Mouse (Mus musculus) embryonic facial prominence, embryonic 11.5 days (tissue): ENCODE measurements around the gene Tmprss2. TPM values are rescaled to one million over a fixed set of nuclear protein-coding genes. Genes with fewer than 3 reads are reported as not detected.

Source experiments
- ATAC-seq: fragments of 200-750 bp; cut with Nextera tagmentation; replicated peaks from 2 replicates; pipeline ENCODE4 v1.8.0; 2017; ENCODE audit warnings: low read depth; ENCODE audit not compliant: insufficient number of reproducible peaks, low FRiP score, low TSS enrichment
- DNase-seq: peaks from one replicate; pipeline ENCODE4 v3.0.0-alpha.2; 2015; ENCODE audit warnings: low spot score
- H3K27ac ChIP-seq: fragments of 300-500 bp; sonication (generic); replicated peaks from 2 replicates; pipeline ENCODE4 v1.5.1; 2014; ENCODE audit warnings: mild to moderate bottlenecking, low read depth, low read length, control low read depth
- H3K27me3 ChIP-seq: fragments of 300-500 bp; sonication (generic); 2 replicates; pipeline ENCODE4 v1.6.1; 2014; ENCODE audit warnings: mild to moderate bottlenecking, low read length, moderate library complexity, mixed read lengths; ENCODE audit not compliant: control insufficient read depth, insufficient read depth
- H3K36me3 ChIP-seq: fragments of 300-500 bp; sonication (generic); replicated peaks from 2 replicates; pipeline ENCODE4 v1.6.1; 2014; ENCODE audit warnings: low read depth, mild to moderate bottlenecking, low read length, moderate library complexity, mixed read lengths; ENCODE audit not compliant: control insufficient read depth, insufficient read depth
- H3K4me1 ChIP-seq: fragments of 300-500 bp; sonication (generic); 2 replicates; pipeline ENCODE4 v1.6.1; 2014; ENCODE audit warnings: low read length, mixed read lengths; ENCODE audit not compliant: control insufficient read depth, insufficient read depth
- H3K4me2 ChIP-seq: fragments of 300-500 bp; sonication (generic); 2 replicates; pipeline ENCODE4 v1.6.1; 2014; ENCODE audit warnings: low read depth, mild to moderate bottlenecking, control low read depth, low read length, moderate library complexity
- H3K4me3 ChIP-seq: fragments of 300-500 bp; sonication (generic); 2 replicates; pipeline ENCODE4 v1.5.1; 2014; ENCODE audit warnings: low read depth, low read length, control low read depth
- H3K9ac ChIP-seq: fragments of 300-500 bp; sonication (generic); replicated peaks from 2 replicates; pipeline ENCODE4 v1.6.1; 2014; ENCODE audit warnings: mild to moderate bottlenecking, control low read depth, low read length
- H3K9me3 ChIP-seq: fragments of 300-500 bp; sonication (generic); replicated peaks from 2 replicates; pipeline ENCODE4 v1.6.1; 2016; ENCODE audit warnings: mild to moderate bottlenecking, low read length, inconsistent platforms, mixed read lengths; ENCODE audit not compliant: control insufficient read depth
- WGBS: fragments of 180-500 bp; shearing (Covaris S2); extraction: QIAGEN DNeasy Blood & Tissue Kit; methylation state at CpG from one replicate; pipeline ENCODE4 v1.1.7; 2014; 5-methylcytosine and 5-hydroxymethylcytosine counted together
- polyA plus RNA-seq: library from polyadenylated mRNA; unstranded; fragments of >200 nt; fragmentation: Nextera tagmentation; extraction: Ambion mirVana; gene quantifications from 2 replicates; pipeline ENCODE4 v1.2.1, GENCODE M21; 2014

Gene Tmprss2
- polyA plus RNA-seq, 1 experiment from 2014 or later, result 0.41 TPM

- Histone ChIP-seq H3K27ac (no peak overlapping the region), H3K4me1 (no peaks in the 10 kb centered on the region), H3K9ac (no peak overlapping the region), H3K4me2 (no peak overlapping the region), H3K27me3 (no peaks in the 10 kb centered on the region), H3K9me3 (no peaks in the 10 kb centered on the region), H3K4me3 (no peak overlapping the region), H3K36me3 (no peaks in the 10 kb centered on the region)
- ATAC-seq (no peak), DNase-seq (no peak)
- 85% methylated on average over 6 of the region's 6 CpGs for whole genome bisulfite sequencing
Measured at GRCm38 (mm10) chr16:97623166-97623565, 12.2 kb upstream of the Tmprss2 start.

GRCm38 (mm10) chr16:97622383-97622889, 11.4 kb upstream of the Tmprss2 start:
- ATAC-seq (no peak), DNase-seq (no peak)
- Histone ChIP-seq H3K27me3 (no peaks in the 10 kb centered on the region), H3K4me2 (no peak overlapping the region), H3K27ac (no peak overlapping the region), H3K9ac (no peak overlapping the region), H3K4me1 (no peaks in the 10 kb centered on the region), H3K36me3 (no peaks in the 10 kb centered on the region), H3K4me3 (no peak overlapping the region), H3K9me3 (no peaks in the 10 kb centered on the region)
- 55% methylated on average over 2 of the region's 2 CpGs for WGBS

- Histone ChIP-seq H3K4me1 (no peaks in the 10 kb centered on the region), H3K9ac (no peak overlapping the region), H3K4me2 (no peak overlapping the region), H3K27ac (no peak overlapping the region), H3K9me3 (no peaks in the 10 kb centered on the region), H3K36me3 (no peaks in the 10 kb centered on the region), H3K27me3 (no peaks in the 10 kb centered on the region), H3K4me3 (no peak overlapping the region)
- DNase-seq (no peak), ATAC-seq (no peak)
- 72% methylated on average over 2 of the region's 2 CpGs for WGBS
Measured at GRCm38 (mm10) chr16:97618285-97618684, 7.3 kb upstream of the Tmprss2 start.

GRCm38 (mm10) chr16:97612009-97612408, 1.0 kb upstream of the Tmprss2 start:
- Histone ChIP-seq H3K9ac (no peak overlapping the region), H3K4me3 (no peak overlapping the region), H3K27ac (no peak overlapping the region), H3K4me1 (no peaks in the 10 kb centered on the region), H3K9me3 (no peaks in the 10 kb centered on the region), H3K4me2 (no peak overlapping the region), H3K27me3 (peaks cover 21% of the 10 kb centered on the region), H3K36me3 (no peaks in the 10 kb centered on the region)
- 50% methylated on average over 4 of the region's 4 CpGs for WGBS
- no peak for ATAC-seq
- DNase-seq, result no peak

- WGBS, result 5% methylated on average over 20 of the region's 20 CpGs
- no peak for DNase-seq
- H3K9ac ChIP-seq, result no peak overlapping the region; the same call in 1 of the 2 replicates
- peak overlapping the region; percentile 50 for H3K4me2 ChIP-seq
- no peaks in the 10 kb centered on the region for H3K36me3 ChIP-seq
- peak overlapping the region; percentile 26 for H3K4me3 ChIP-seq
- no peaks in the 10 kb centered on the region for H3K9me3 ChIP-seq
- no peak for ATAC-seq
- H3K4me1 ChIP-seq, result no peaks in the 10 kb centered on the region
- peaks cover 21% of the 10 kb centered on the region for H3K27me3 ChIP-seq
- H3K27ac ChIP-seq, result no peak overlapping the region
Measured at GRCm38 (mm10) chr16:97610246-97610645, 749 bp downstream of the Tmprss2 start.

GRCm38 (mm10) chr16:97609676-97610075, 1.3 kb downstream of the Tmprss2 start:
- Histone ChIP-seq H3K4me3 (no peak overlapping the region), H3K36me3 (no peaks in the 10 kb centered on the region), H3K27me3 (peaks cover 21% of the 10 kb centered on the region), H3K27ac (no peak overlapping the region), H3K9ac (no peak overlapping the region), H3K9me3 (no peaks in the 10 kb centered on the region), H3K4me1 (no peaks in the 10 kb centered on the region), H3K4me2 (no peak overlapping the region)
- WGBS, result 83% methylated on average over 2 of the region's 2 CpGs
- DNase-seq (no peak), ATAC-seq (no peak)

- Histone ChIP-seq H3K36me3 (no peaks in the 10 kb centered on the region), H3K27ac (no peak overlapping the region), H3K9ac (no peak overlapping the region), H3K4me2 (no peak overlapping the region), H3K4me3 (no peak overlapping the region), H3K27me3 (peaks cover 21% of the 10 kb centered on the region), H3K4me1 (no peaks in the 10 kb centered on the region), H3K9me3 (no peaks in the 10 kb centered on the region)
- ATAC-seq, result no peak
- 100% methylated on average over 1 of the region's 1 CpGs for WGBS
- no peak for DNase-seq
Measured at GRCm38 (mm10) chr16:97607956-97608355, 3.0 kb downstream of the Tmprss2 start.

- Histone ChIP-seq H3K4me3 (no peak overlapping the region), H3K27me3 (peaks cover 21% of the 10 kb centered on the region)
- 70% methylated on average over 2 of the region's 2 CpGs for WGBS
Measured at GRCm38 (mm10) chr16:97606829-97607228, 4.2 kb downstream of the Tmprss2 start.

More at GRCm38 (mm10) chr16:97606829-97607228, 4.2 kb downstream of the Tmprss2 start:
- ATAC-seq (no peak), DNase-seq (no peak)
- H3K4me2 ChIP-seq, result no peak overlapping the region
- H3K4me1 ChIP-seq, result no peaks in the 10 kb centered on the region
- no peaks in the 10 kb centered on the region for H3K9me3 ChIP-seq
- no peak overlapping the region for H3K9ac ChIP-seq
- no peak overlapping the region for H3K27ac ChIP-seq
- no peaks in the 10 kb centered on the region for H3K36me3 ChIP-seq
